Mouse (Mus musculus): ENCODE results near the gene Cmip. TPM values are rescaled to one million over a fixed set of nuclear protein-coding genes. Genes with fewer than 3 reads are reported as not detected.

Gene Cmip
- polyA plus RNA-seq, 1 experiment: 103 TPM

GRCm38 (mm10) chr8:117403705-117404476, 147.0 kb downstream of the Cmip start:
- TF ChIP-seq POLR2A (IDR thresholded peaks at IDR 0.05; ENCODE audit: control insufficient read depth, extremely low read depth, insufficient read depth, low read length, poor library complexity) (no peak), CTCF (IDR thresholded peaks at IDR 0.05; ENCODE audit: borderline replicate concordance, control insufficient read depth, extremely low read depth, insufficient read depth, low read length, poor library complexity) (no peak)
- Histone ChIP-seq H3K4me1 (replicated peaks; ENCODE audit: control insufficient read depth, insufficient read depth, low read length) (no peaks in the 10 kb centered on the region), H3K27ac (ENCODE audit: control insufficient read depth, insufficient read depth, low read length) (no peak overlapping the region), H3K36me3 (ENCODE audit: control insufficient read depth, insufficient read depth, low read length) (no peaks in the 10 kb centered on the region), H3K27me3 (ENCODE audit: control insufficient read depth, insufficient read depth, low read length) (no peaks in the 10 kb centered on the region), H3K4me3 (ENCODE audit: control insufficient read depth, insufficient read depth, low read length) (no peak overlapping the region)
- WGBS: 89% methylated on average over 14 of the region's 14 CpGs
- no peak for DNase-seq

DNA sequence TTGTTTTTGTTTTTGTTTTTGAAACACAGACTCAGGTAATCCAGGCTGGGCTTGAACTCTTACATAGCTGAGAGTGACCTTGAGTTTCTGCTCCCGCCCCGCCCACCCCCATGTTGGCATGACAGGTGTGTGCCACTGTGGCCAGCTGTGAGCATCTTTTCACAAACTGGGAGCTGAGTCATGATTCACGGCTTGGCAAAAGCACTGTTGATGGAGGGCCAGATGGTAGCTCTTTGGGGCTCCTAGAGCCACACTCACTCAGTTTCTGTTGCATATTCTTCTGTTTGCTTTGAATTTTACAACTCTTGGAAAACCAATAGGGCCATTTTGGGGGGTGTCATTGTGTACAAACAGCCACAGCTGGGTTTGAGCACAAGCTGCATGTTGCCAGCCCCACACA, 149.2 kb downstream of the Cmip start:
- Histone ChIP-seq H3K4me3 (ENCODE audit: control insufficient read depth, insufficient read depth, low read length) (no peak overlapping the region), H3K27ac (ENCODE audit: control insufficient read depth, insufficient read depth, low read length) (no peak overlapping the region), H3K4me1 (replicated peaks; ENCODE audit: control insufficient read depth, insufficient read depth, low read length) (no peaks in the 10 kb centered on the region), H3K27me3 (ENCODE audit: control insufficient read depth, insufficient read depth, low read length) (no peaks in the 10 kb centered on the region), H3K36me3 (ENCODE audit: control insufficient read depth, insufficient read depth, low read length) (no peaks in the 10 kb centered on the region)
- TF ChIP-seq CTCF (IDR thresholded peaks at IDR 0.05; ENCODE audit: borderline replicate concordance, control insufficient read depth, extremely low read depth, insufficient read depth, low read length, poor library complexity) (no peak), POLR2A (IDR thresholded peaks at IDR 0.05; ENCODE audit: control insufficient read depth, extremely low read depth, insufficient read depth, low read length, poor library complexity) (no peak)
- DNase-seq: no peak
- WGBS: 91% methylated on average over 3 of the region's 3 CpGs

DNA sequence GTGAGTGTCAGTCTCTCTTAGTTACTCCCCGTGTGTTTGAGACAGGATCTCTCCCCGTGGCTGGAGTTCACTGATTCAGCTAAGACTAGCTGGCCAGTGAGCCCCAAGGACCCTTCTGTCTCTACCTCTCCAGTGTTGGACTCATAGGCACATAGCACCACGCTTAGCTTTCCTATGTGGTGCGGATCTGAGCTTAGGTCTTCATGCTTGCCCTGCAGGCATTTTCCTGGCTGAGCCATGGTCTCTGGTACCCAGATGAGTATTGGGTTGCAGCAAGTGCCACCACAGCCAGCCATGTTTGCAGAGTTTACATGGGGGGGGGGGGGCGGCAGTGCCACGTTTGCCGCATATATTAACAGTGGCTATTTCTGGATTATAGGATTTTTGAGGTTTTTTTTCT, 151.8 kb downstream of the Cmip start:
- Histone ChIP-seq H3K27me3 (ENCODE audit: control insufficient read depth, insufficient read depth, low read length) (no peaks in the 10 kb centered on the region), H3K27ac (ENCODE audit: control insufficient read depth, insufficient read depth, low read length) (no peak overlapping the region), H3K4me3 (ENCODE audit: control insufficient read depth, insufficient read depth, low read length) (no peak overlapping the region), H3K4me1 (replicated peaks; ENCODE audit: control insufficient read depth, insufficient read depth, low read length) (no peaks in the 10 kb centered on the region), H3K36me3 (ENCODE audit: control insufficient read depth, insufficient read depth, low read length) (no peaks in the 10 kb centered on the region)
- DNase-seq: no peak
- 95% methylated on average over 7 of the region's 7 CpGs for WGBS
- no peak for TF ChIP-seq CTCF (IDR thresholded peaks at IDR 0.05; ENCODE audit: borderline replicate concordance, control insufficient read depth, extremely low read depth, insufficient read depth, low read length, poor library complexity)
- no peak for TF ChIP-seq POLR2A (IDR thresholded peaks at IDR 0.05; ENCODE audit: control insufficient read depth, extremely low read depth, insufficient read depth, low read length, poor library complexity)

DNA sequence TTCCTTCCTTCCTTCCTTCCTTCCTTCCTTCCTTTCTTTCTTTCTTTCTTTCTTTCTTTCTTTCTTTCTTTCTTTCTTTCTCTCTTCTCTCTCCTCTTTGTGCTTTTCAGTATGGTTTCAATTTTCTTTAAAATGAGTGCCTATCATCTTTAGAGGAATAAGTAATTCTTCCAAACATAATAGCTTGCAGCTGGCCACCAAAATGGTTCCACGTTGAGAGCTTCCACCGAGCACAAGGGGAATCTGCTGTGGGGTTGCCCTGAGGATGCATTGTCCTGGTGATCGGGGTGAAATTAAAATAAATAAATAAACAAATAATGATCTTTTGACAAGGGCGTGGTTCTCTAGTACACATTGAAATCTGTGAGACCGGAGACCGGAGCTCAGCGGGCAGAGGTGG, 152.2 kb downstream of the Cmip start:
- Histone ChIP-seq H3K4me1 (replicated peaks; ENCODE audit: control insufficient read depth, insufficient read depth, low read length) (no peaks in the 10 kb centered on the region), H3K27me3 (ENCODE audit: control insufficient read depth, insufficient read depth, low read length) (no peaks in the 10 kb centered on the region), H3K36me3 (ENCODE audit: control insufficient read depth, insufficient read depth, low read length) (no peaks in the 10 kb centered on the region), H3K27ac (ENCODE audit: control insufficient read depth, insufficient read depth, low read length) (no peak overlapping the region), H3K4me3 (ENCODE audit: control insufficient read depth, insufficient read depth, low read length) (no peak overlapping the region)
- no peak for DNase-seq
- WGBS: 99% methylated on average over 7 of the region's 7 CpGs
- no peak for TF ChIP-seq CTCF (IDR thresholded peaks at IDR 0.05; ENCODE audit: borderline replicate concordance, control insufficient read depth, extremely low read depth, insufficient read depth, low read length, poor library complexity)
- TF ChIP-seq POLR2A (IDR thresholded peaks at IDR 0.05; ENCODE audit: control insufficient read depth, extremely low read depth, insufficient read depth, low read length, poor library complexity): no peak

DNA sequence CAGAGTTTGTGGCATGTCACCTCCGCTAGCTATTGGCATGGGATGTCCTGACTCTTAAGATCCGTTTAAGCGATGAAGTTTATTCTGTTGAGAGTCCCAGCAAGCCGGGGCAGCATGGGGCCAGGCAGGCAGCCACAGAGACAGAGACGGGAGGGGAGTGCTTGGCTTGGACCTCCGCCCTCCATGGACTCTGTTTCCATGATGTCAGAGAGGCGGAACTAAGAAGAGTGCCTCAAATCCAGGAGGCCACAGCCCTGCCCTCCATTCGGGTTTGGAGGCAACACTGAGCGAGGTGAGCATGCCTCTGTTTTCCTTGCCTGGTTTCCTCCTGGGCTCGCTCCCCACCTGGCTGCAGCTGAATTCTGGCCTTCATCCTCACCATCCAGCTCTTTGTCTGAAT, 153.5 kb downstream of the Cmip start:
- 89% methylated on average over 10 of the region's 10 CpGs for WGBS
- Histone ChIP-seq H3K27me3 (ENCODE audit: control insufficient read depth, insufficient read depth, low read length) (no peaks in the 10 kb centered on the region), H3K4me1 (replicated peaks; ENCODE audit: control insufficient read depth, insufficient read depth, low read length) (no peaks in the 10 kb centered on the region), H3K4me3 (ENCODE audit: control insufficient read depth, insufficient read depth, low read length) (no peak overlapping the region), H3K36me3 (ENCODE audit: control insufficient read depth, insufficient read depth, low read length) (no peaks in the 10 kb centered on the region), H3K27ac (ENCODE audit: control insufficient read depth, insufficient read depth, low read length) (no peak overlapping the region)
- TF ChIP-seq CTCF (IDR thresholded peaks at IDR 0.05; ENCODE audit: borderline replicate concordance, control insufficient read depth, extremely low read depth, insufficient read depth, low read length, poor library complexity): no peak
- TF ChIP-seq POLR2A (IDR thresholded peaks at IDR 0.05; ENCODE audit: control insufficient read depth, extremely low read depth, insufficient read depth, low read length, poor library complexity): no peak
- DNase-seq: no peak

DNA sequence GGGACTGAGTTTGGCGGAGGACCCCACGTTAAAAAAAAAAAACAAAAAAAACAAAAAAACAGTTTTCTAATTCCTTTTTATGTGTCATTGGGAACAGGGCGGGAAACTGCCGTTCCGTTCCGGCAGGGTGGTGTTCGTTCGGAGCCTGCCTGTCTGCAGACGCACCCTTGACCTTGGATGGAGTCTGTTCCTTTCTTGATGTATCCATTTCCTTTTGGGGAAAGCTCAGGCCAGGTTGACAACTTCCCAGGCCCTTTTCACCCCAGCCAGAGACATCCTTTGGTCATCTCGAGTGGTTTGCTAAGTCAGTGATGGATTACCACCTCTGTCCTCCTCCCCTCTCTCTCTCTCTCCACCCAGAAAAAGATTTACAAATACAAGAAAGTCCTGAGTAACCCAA, 154.0 kb downstream of the Cmip start:
- Histone ChIP-seq H3K27ac (ENCODE audit: control insufficient read depth, insufficient read depth, low read length) (no peak overlapping the region), H3K4me1 (replicated peaks; ENCODE audit: control insufficient read depth, insufficient read depth, low read length) (no peaks in the 10 kb centered on the region), H3K27me3 (ENCODE audit: control insufficient read depth, insufficient read depth, low read length) (no peaks in the 10 kb centered on the region), H3K36me3 (ENCODE audit: control insufficient read depth, insufficient read depth, low read length) (no peaks in the 10 kb centered on the region; the same call in 1 of the 2 replicates), H3K4me3 (ENCODE audit: control insufficient read depth, insufficient read depth, low read length) (no peak overlapping the region)
- 89% methylated on average over 10 of the region's 10 CpGs for WGBS
- DNase-seq: no peak
- no peak for TF ChIP-seq CTCF (IDR thresholded peaks at IDR 0.05; ENCODE audit: borderline replicate concordance, control insufficient read depth, extremely low read depth, insufficient read depth, low read length, poor library complexity)
- TF ChIP-seq POLR2A (IDR thresholded peaks at IDR 0.05; ENCODE audit: control insufficient read depth, extremely low read depth, insufficient read depth, low read length, poor library complexity): no peak
